Mouse (Mus musculus): ENCODE measurements around the gene Memo1. TPM values are rescaled to one million over a fixed set of nuclear protein-coding genes. Genes with fewer than 3 reads are reported as not detected.

Memo1 gene
- polyA plus RNA-seq, 1 experiment from 2014 or later = 97.7 TPM

DNA sequence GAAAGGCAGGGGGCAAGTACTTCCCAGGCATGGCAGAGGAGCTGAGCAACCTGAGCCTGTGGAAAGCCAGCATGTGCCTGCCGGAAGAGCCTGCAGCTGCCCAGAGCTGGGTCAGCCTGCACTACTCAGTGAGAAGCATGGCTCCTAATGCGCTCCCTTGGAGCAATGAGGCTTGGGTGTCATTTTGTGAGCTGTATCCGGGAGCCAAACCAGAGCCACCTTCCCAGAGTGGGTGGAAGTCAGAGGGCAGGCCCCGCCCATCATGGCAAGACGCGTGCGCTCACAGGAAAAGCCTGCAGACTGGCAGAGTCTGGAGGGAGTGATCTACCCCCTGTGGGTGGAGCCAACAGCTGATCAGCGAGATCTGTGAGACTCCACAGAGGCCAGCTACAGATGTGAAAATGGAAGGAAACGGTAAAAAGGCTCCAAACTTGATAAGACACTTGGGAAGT is 135.9 kb downstream of the Memo1 start:
- 2% methylated on average over 9 of the region's 9 CpGs for WGBS (ENCODE audit: insufficient replicate concordance)
- ATAC-seq = peak; percentile 99
- H3K27ac ChIP-seq = no peak overlapping the region

DNA sequence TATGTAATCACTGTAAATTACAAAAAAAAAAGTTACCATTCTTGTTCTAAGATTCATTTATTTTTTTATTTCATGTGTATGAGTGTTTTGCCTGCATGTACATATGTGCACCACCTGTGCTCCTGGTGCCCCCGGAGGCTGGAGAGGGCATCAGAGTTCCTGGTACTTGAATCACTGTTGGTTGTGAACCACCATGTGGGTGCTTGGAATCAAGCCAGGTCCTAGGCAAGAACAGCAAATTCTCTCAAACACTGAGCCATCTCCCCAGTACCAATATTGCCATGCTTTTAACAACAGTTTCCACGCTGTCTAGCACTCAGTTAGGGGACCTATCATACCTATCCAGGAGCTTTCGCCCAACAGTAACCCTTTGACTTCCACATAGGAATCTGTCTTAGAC is 137.2 kb downstream of the Memo1 start:
- ATAC-seq = no peak
- Histone ChIP-seq H3K27ac (no peak overlapping the region), H3K4me3 (no peak overlapping the region), H3K27me3 (replicated peaks) (no peaks in the 10 kb centered on the region), H3K9ac (no peak overlapping the region), H3K9me3 (replicated peaks) (no peaks in the 10 kb centered on the region), H3K4me1 (peaks cover 8% of the 10 kb centered on the region; the same call in 1 of the 2 replicates), H3K36me3 (no peaks in the 10 kb centered on the region), H3K4me2 (no peak overlapping the region)
- WGBS (ENCODE audit: insufficient replicate concordance) = 73% methylated on average over 3 of the region's 3 CpGs

More for the DNA sequence above, 135.9 kb downstream of the Memo1 start:
- Histone ChIP-seq H3K4me3 (peak overlapping the region; percentile 46), H3K36me3 (no peaks in the 10 kb centered on the region), H3K9me3 (replicated peaks) (no peaks in the 10 kb centered on the region), H3K27me3 (replicated peaks) (no peaks in the 10 kb centered on the region), H3K4me1 (peaks cover 8% of the 10 kb centered on the region; the same call in 1 of the 2 replicates), H3K4me2 (peak overlapping the region; percentile 75), H3K9ac (peak overlapping the region; percentile 59; the same call in 1 of the 2 replicates)

Other genes with a start within 250 kb of the Memo1 start
- not detected in 2 replicates for gene Srd5a2, start 247.6 kb downstream of the Memo1 start, polyA plus RNA-seq (2016; fragmentation: Nextera tagmentation; extraction: Ambion mirVana)
- gene Dpy30, start 28.4 kb upstream of the Memo1 start, polyA plus RNA-seq (2016; fragmentation: Nextera tagmentation; extraction: Ambion mirVana) = 204 and 209 TPM in 2 replicates
- gene Spast, start 43.5 kb upstream of the Memo1 start, polyA plus RNA-seq (2016; fragmentation: Nextera tagmentation; extraction: Ambion mirVana) = 10.6 and 10.7 TPM in 2 replicates
- gene Slc30a6, start 100.1 kb upstream of the Memo1 start, polyA plus RNA-seq (2016; fragmentation: Nextera tagmentation; extraction: Ambion mirVana) = 22.0 and 22.4 TPM in 2 replicates
- gene Nlrc4, start 163.6 kb upstream of the Memo1 start, polyA plus RNA-seq (2016; fragmentation: Nextera tagmentation; extraction: Ambion mirVana) = 0.26 and 0.33 TPM in 2 replicates
- 63.2 and 64.7 TPM in 2 replicates for gene Yipf4, start 194.0 kb upstream of the Memo1 start, polyA plus RNA-seq (2016; fragmentation: Nextera tagmentation; extraction: Ambion mirVana)
- gene Birc6, start 232.8 kb upstream of the Memo1 start, polyA plus RNA-seq (2016; fragmentation: Nextera tagmentation; extraction: Ambion mirVana) = 50.8 and 51.3 TPM in 2 replicates